Mouse (Mus musculus) midbrain, embryonic 16.5 days (tissue): ENCODE measurements around the gene Hfe2. TPM values are rescaled to one million over a fixed set of nuclear protein-coding genes. Genes with fewer than 3 reads are reported as not detected.
"Not testable (repeated sequence)": the region's sequence is repeated elsewhere in the genome, so short reads cannot be mapped to it uniquely, and the experiment has no call there.

Experiments
- ATAC-seq: fragments of 200-750 bp; cut with Nextera tagmentation; 2 replicates; pipeline ENCODE4 v1.8.0; 2017; ENCODE audit warnings: moderate TSS enrichment
- H3K27ac ChIP-seq: fragments of 300-500 bp; sonication (generic); 2 replicates; pipeline ENCODE4 v1.5.1; 2014; ENCODE audit warnings: mild to moderate bottlenecking, low read length, mixed read lengths
- H3K27me3 ChIP-seq: fragments of 300-500 bp; sonication (generic); 2 replicates; pipeline ENCODE4 v1.6.1; 2014; ENCODE audit warnings: low read depth, low read length, mixed read lengths; ENCODE audit not compliant: control insufficient read depth, insufficient read depth
- H3K36me3 ChIP-seq: fragments of 300-500 bp; sonication (generic); 2 replicates; pipeline ENCODE4 v1.6.1; 2014; ENCODE audit warnings: mild to moderate bottlenecking, low read length, moderate library complexity, mixed read lengths; ENCODE audit not compliant: control insufficient read depth, insufficient read depth
- H3K4me1 ChIP-seq: fragments of 300-500 bp; sonication (generic); 2 replicates; pipeline ENCODE4 v1.6.1; 2014; ENCODE audit warnings: mild to moderate bottlenecking, low read length, mixed read lengths; ENCODE audit not compliant: control insufficient read depth, insufficient read depth
- H3K4me2 ChIP-seq: fragments of 300-500 bp; sonication (generic); 2 replicates; pipeline ENCODE4 v1.6.1; 2014; ENCODE audit warnings: mild to moderate bottlenecking, low read length, mixed read lengths
- H3K4me3 ChIP-seq: fragments of 300-500 bp; sonication (generic); 2 replicates; pipeline ENCODE4 v1.5.1; 2014; ENCODE audit warnings: low read depth, mild to moderate bottlenecking, low read length, moderate library complexity, mixed read lengths
- H3K9ac ChIP-seq: fragments of 300-500 bp; sonication (generic); 2 replicates; pipeline ENCODE4 v1.6.1; 2014; ENCODE audit warnings: low read depth, low read length, mixed read lengths
- H3K9me3 ChIP-seq: fragments of 300-500 bp; sonication (generic); replicated peaks from 2 replicates; pipeline ENCODE4 v1.6.1; 2014; ENCODE audit warnings: mild to moderate bottlenecking, low read length, mixed read lengths; ENCODE audit not compliant: control insufficient read depth, poor library complexity, severe bottlenecking
- WGBS: fragments of 180-500 bp; shearing (Covaris S2); extraction: QIAGEN DNeasy Blood & Tissue Kit; methylation state at CpG from one replicate; pipeline ENCODE4 v1.1.7; 2014; 5-methylcytosine and 5-hydroxymethylcytosine counted together
- polyA plus RNA-seq: library from polyadenylated mRNA; unstranded; fragments of >200 nt; fragmentation: Nextera tagmentation; extraction: Ambion mirVana; gene quantifications from 2 replicates; pipeline ENCODE4 v1.2.1, GENCODE M21; 2015

The Hfe2 gene
- polyA plus RNA-seq, 1 experiment from 2014 or later = 2.4 TPM

GRCm38 (mm10) chr3:96507966-96508365 is 17.0 kb upstream of the Hfe2 start:
- H3K4me3 ChIP-seq, H3K4me1 ChIP-seq, H3K36me3 ChIP-seq, H3K27ac ChIP-seq, H3K4me2 ChIP-seq, H3K9ac ChIP-seq, ATAC-seq, H3K9me3 ChIP-seq, H3K27me3 ChIP-seq: not testable (repeated sequence)
- WGBS = 92% methylated on average over 7 of the region's 9 CpGs

- Histone ChIP-seq H3K27me3 (no peaks in the 10 kb centered on the region), H3K27ac (no peak overlapping the region), H3K4me2 (no peak overlapping the region), H3K36me3 (no peaks in the 10 kb centered on the region), H3K9me3 (no peaks in the 10 kb centered on the region), H3K4me3 (no peak overlapping the region), H3K4me1 (no peaks in the 10 kb centered on the region), H3K9ac (no peak overlapping the region)
- ATAC-seq = no peak
- 49% methylated on average over 5 of the region's 5 CpGs for WGBS
Measured at GRCm38 (mm10) chr3:96520171-96520570, 4.8 kb upstream of the Hfe2 start.

GRCm38 (mm10) chr3:96522149-96522548 is 2.8 kb upstream of the Hfe2 start:
- Histone ChIP-seq H3K4me1 (peaks cover 3% of the 10 kb centered on the region; the same call in 1 of the 2 replicates), H3K36me3 (no peaks in the 10 kb centered on the region), H3K9me3 (no peaks in the 10 kb centered on the region), H3K27me3 (peaks cover 7% of the 10 kb centered on the region), H3K4me3 (no peak overlapping the region), H3K9ac (no peak overlapping the region), H3K27ac (no peak overlapping the region), H3K4me2 (no peak overlapping the region)
- no peak for ATAC-seq
- WGBS = 63% methylated on average over 4 of the region's 4 CpGs

GRCm38 (mm10) chr3:96524028-96524810 is 753 bp upstream of the Hfe2 start:
- no peak for ATAC-seq
- Histone ChIP-seq H3K9ac (no peak overlapping the region), H3K4me2 (no peak overlapping the region), H3K9me3 (no peaks in the 10 kb centered on the region), H3K4me3 (no peak overlapping the region), H3K4me1 (peaks cover 8% of the 10 kb centered on the region), H3K27ac (no peak overlapping the region), H3K27me3 (peaks cover 25% of the 10 kb centered on the region), H3K36me3 (no peaks in the 10 kb centered on the region)
- WGBS = 63% methylated on average over 12 of the region's 12 CpGs

GRCm38 (mm10) chr3:96526013-96526762 is 1.2 kb downstream of the Hfe2 start:
- peaks cover 8% of the 10 kb centered on the region for H3K4me1 ChIP-seq
- H3K36me3 ChIP-seq = no peaks in the 10 kb centered on the region
- peak overlapping the region; percentile 92 for H3K4me2 ChIP-seq
- peak overlapping the region; percentile 54; the same call in 1 of the 2 replicates for H3K4me3 ChIP-seq
- no peaks in the 10 kb centered on the region for H3K9me3 ChIP-seq
- H3K27ac ChIP-seq = no peak overlapping the region
- H3K27me3 ChIP-seq = peaks cover 25% of the 10 kb centered on the region
- H3K9ac ChIP-seq = no peak overlapping the region
- WGBS = 75% methylated on average over 11 of the region's 11 CpGs
- ATAC-seq = no peak

- peak; percentile 62; the same call in 1 of the 2 replicates for ATAC-seq
- H3K9me3 ChIP-seq = no peaks in the 10 kb centered on the region
- H3K9ac ChIP-seq = peak overlapping the region; percentile 61
- H3K27ac ChIP-seq = 0 out of 2 replicates have a peak overlapping the region, but pooled peaks have one; percentile 5
- 5% methylated on average over 33 of the region's 44 CpGs for WGBS
- peaks cover 8% of the 10 kb centered on the region for H3K4me1 ChIP-seq
- H3K36me3 ChIP-seq = no peaks in the 10 kb centered on the region
- peak overlapping the region; percentile 54 for H3K4me3 ChIP-seq
- H3K4me2 ChIP-seq = peak overlapping the region; percentile 92
- peaks cover 25% of the 10 kb centered on the region for H3K27me3 ChIP-seq
Measured at GRCm38 (mm10) chr3:96526864-96527542, 2.0 kb downstream of the Hfe2 start.

- no peak overlapping the region for H3K27ac ChIP-seq
- no peak overlapping the region for H3K4me2 ChIP-seq
- H3K9ac ChIP-seq = no peak overlapping the region
- H3K4me3 ChIP-seq = no peak overlapping the region
- H3K27me3 ChIP-seq = peaks cover 25% of the 10 kb centered on the region
- WGBS = 45% methylated on average over 9 of the region's 9 CpGs
- no peak for ATAC-seq
- H3K4me1 ChIP-seq = peaks cover 8% of the 10 kb centered on the region
- H3K36me3 ChIP-seq = no peaks in the 10 kb centered on the region
- no peaks in the 10 kb centered on the region for H3K9me3 ChIP-seq
Measured at GRCm38 (mm10) chr3:96528506-96528905, 3.5 kb downstream of the Hfe2 start.

- 69% methylated on average over 7 of the region's 7 CpGs for WGBS
- Histone ChIP-seq H3K27me3 (peaks cover 20% of the 10 kb centered on the region), H3K27ac (no peak overlapping the region), H3K4me2 (no peak overlapping the region), H3K9me3 (no peaks in the 10 kb centered on the region), H3K9ac (no peak overlapping the region), H3K4me3 (no peak overlapping the region), H3K4me1 (peaks cover 7% of the 10 kb centered on the region), H3K36me3 (no peaks in the 10 kb centered on the region)
- ATAC-seq = no peak
Measured at GRCm38 (mm10) chr3:96532050-96532449, 7.1 kb downstream of the Hfe2 start.
